Mouse (Mus musculus): Measurements from ENCODE around the gene Pigk.

DNA sequence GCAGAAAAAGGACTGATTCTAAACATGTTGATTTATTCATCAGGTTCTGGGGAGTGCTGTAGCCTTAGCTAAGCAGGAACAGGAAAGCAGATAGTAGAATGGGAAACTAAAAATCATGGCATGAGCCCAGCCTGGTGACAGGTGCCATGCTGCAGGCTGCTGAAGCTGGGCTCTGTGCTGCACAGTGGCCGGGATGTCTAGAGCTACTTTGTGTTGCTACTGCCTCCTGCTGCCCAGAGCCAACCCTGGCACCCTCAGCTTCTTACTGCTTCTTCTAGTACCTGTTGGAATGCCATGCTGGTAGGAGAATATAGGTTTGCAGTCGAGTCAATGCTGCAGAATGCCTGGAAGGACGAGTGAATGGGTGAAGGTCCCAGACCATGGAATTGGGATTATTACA, 8.9 kb downstream of the Pigk start:
- TF ChIP-seq GATA1 (IDR thresholded peaks at IDR 0.05; ENCODE audit: borderline replicate concordance, low read length) (no peak), FLI1 (IDR thresholded peaks at IDR 0.05; ENCODE audit: low read length) (no peak)
